In the genomic region with DNA sequence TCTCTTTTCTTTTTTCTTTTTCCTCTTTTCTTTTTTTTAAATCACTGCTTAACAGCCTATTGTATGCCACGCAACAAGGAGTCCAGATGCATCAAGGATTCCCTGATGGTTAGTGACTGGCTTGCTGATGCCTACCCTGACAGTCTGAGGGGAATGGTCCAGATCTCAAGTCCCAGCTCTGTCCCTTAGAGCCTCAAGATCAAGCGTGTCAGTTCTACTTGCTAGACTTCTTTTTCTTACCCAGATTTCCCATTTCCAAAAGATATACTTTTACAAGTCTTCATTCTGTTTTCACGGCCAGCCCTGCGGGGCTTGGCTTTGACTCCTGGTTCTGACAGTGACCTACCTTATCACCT, we compare ENCODE assay signal across 11 mouse cellular contexts.
DNase-seq lines count a peak whose midpoint lies in the region; ATAC-seq lines count a peak whose summit lies in the region.
"Had no signal": no experiment of that assay in that cellular context is flagged by ENCODE, and none has a peak within 500 bp of the region (broad histone marks: within the 10 kb centered on the region; RNA-seq: fewer than 3 reads in every experiment).

No protein-coding gene starts in this region.

- WGBS in forebrain, embryonic 15.5 days, result 64% methylated on average over 4 of the region's 4 CpGs
- WGBS in forebrain, embryonic 12.5 days, result 63% methylated on average over 4 of the region's 4 CpGs
- WGBS in intestine, embryonic 14.5 days, result 57% methylated on average over 4 of the region's 4 CpGs
- WGBS in intestine, embryonic 16.5 days, result 57% methylated on average over 4 of the region's 4 CpGs
- 63% methylated on average over 4 of the region's 4 CpGs for WGBS in neural tube, embryonic 11.5 days
- WGBS in neural tube, embryonic 15.5 days, result 61% methylated on average over 4 of the region's 4 CpGs
- WGBS in midbrain, embryonic 16.5 days, result 60% methylated on average over 4 of the region's 4 CpGs

- no peak overlapping the region for H3K27ac ChIP-seq in forebrain, embryonic 15.5 days (replicated peaks)
- H3K27ac ChIP-seq in forebrain, embryonic 12.5 days, result no peak overlapping the region
- H3K27ac ChIP-seq in intestine, embryonic 14.5 days (ENCODE audit: low read depth), result no peak overlapping the region
- H3K27ac ChIP-seq in intestine, embryonic 16.5 days (ENCODE audit: low read length), result no peak overlapping the region
- no peak overlapping the region for H3K27ac ChIP-seq in neural tube, embryonic 11.5 days (ENCODE audit: low read depth, low read length)
- H3K27ac ChIP-seq in neural tube, embryonic 15.5 days (replicated peaks), result no peak overlapping the region
- H3K27ac ChIP-seq in midbrain, embryonic 16.5 days (ENCODE audit: low read length), result no peak overlapping the region
- H3K27ac ChIP-seq: embryonic facial prominence, embryonic 13.5 days; heart, embryonic 13.5 days; hindbrain, embryonic 14.5 days had no signal

- no peaks in the 10 kb centered on the region for H3K27me3 ChIP-seq in forebrain, embryonic 15.5 days
- H3K27me3 ChIP-seq in forebrain, embryonic 12.5 days, result peaks cover 6% of the 10 kb centered on the region; the same call in 1 of the 2 replicates
- no peaks in the 10 kb centered on the region for H3K27me3 ChIP-seq in intestine, embryonic 14.5 days (replicated peaks; ENCODE audit: control insufficient read depth, insufficient read depth, low read length)
- peaks cover 6% of the 10 kb centered on the region; the same call in 1 of the 2 replicates for H3K27me3 ChIP-seq in intestine, embryonic 16.5 days (replicated peaks; ENCODE audit: control insufficient read depth, insufficient read depth, low read length)
- H3K27me3 ChIP-seq in neural tube, embryonic 11.5 days (ENCODE audit: control insufficient read depth, insufficient read depth, low read length), result no peaks in the 10 kb centered on the region
- H3K27me3 ChIP-seq in neural tube, embryonic 15.5 days (replicated peaks), result no peaks in the 10 kb centered on the region; the same call in 1 of the 2 replicates
- H3K27me3 ChIP-seq in midbrain, embryonic 16.5 days (ENCODE audit: control insufficient read depth, insufficient read depth, low read depth, low read length), result no peaks in the 10 kb centered on the region

- H3K4me3 ChIP-seq in forebrain, embryonic 15.5 days, result no peak overlapping the region
- no peak overlapping the region for H3K4me3 ChIP-seq in forebrain, embryonic 12.5 days (replicated peaks)
- no peak overlapping the region for H3K4me3 ChIP-seq in intestine, embryonic 14.5 days (ENCODE audit: low read depth, low read length)
- no peak overlapping the region for H3K4me3 ChIP-seq in intestine, embryonic 16.5 days (ENCODE audit: low read length)
- H3K4me3 ChIP-seq in neural tube, embryonic 11.5 days (ENCODE audit: low read depth, low read length), result no peak overlapping the region
- no peak overlapping the region for H3K4me3 ChIP-seq in neural tube, embryonic 15.5 days (replicated peaks)
- no peak overlapping the region for H3K4me3 ChIP-seq in midbrain, embryonic 16.5 days (ENCODE audit: low read depth, low read length)
- H3K4me3 ChIP-seq: embryonic facial prominence, embryonic 13.5 days; heart, embryonic 13.5 days had no signal

- H3K9me3 ChIP-seq in forebrain, embryonic 15.5 days, result no peaks in the 10 kb centered on the region
- no peaks in the 10 kb centered on the region for H3K9me3 ChIP-seq in forebrain, embryonic 12.5 days
- no peaks in the 10 kb centered on the region for H3K9me3 ChIP-seq in intestine, embryonic 14.5 days (ENCODE audit: control insufficient read depth, low read length)
- no peaks in the 10 kb centered on the region for H3K9me3 ChIP-seq in intestine, embryonic 16.5 days (ENCODE audit: control insufficient read depth, low read length)
- no peaks in the 10 kb centered on the region for H3K9me3 ChIP-seq in neural tube, embryonic 11.5 days (ENCODE audit: control insufficient read depth, low read length)
- H3K9me3 ChIP-seq in neural tube, embryonic 15.5 days (replicated peaks), result no peaks in the 10 kb centered on the region
- no peaks in the 10 kb centered on the region for H3K9me3 ChIP-seq in midbrain, embryonic 16.5 days (replicated peaks; ENCODE audit: control insufficient read depth, low read length, poor library complexity, severe bottlenecking)
- H3K9me3 ChIP-seq: embryonic facial prominence, embryonic 13.5 days; heart, embryonic 13.5 days had no signal

- H3K4me1 ChIP-seq in forebrain, embryonic 15.5 days, result no peaks in the 10 kb centered on the region
- no peaks in the 10 kb centered on the region; the same call in 1 of the 2 replicates for H3K4me1 ChIP-seq in forebrain, embryonic 12.5 days
- no peaks in the 10 kb centered on the region for H3K4me1 ChIP-seq in intestine, embryonic 14.5 days (replicated peaks; ENCODE audit: control insufficient read depth, insufficient read depth, low read length)
- H3K4me1 ChIP-seq in intestine, embryonic 16.5 days (ENCODE audit: control insufficient read depth, insufficient read depth, low read length), result no peaks in the 10 kb centered on the region
- H3K4me1 ChIP-seq in neural tube, embryonic 11.5 days (ENCODE audit: control insufficient read depth, insufficient read depth, low read length), result no peaks in the 10 kb centered on the region
- H3K4me1 ChIP-seq in neural tube, embryonic 15.5 days, result peaks cover 14% of the 10 kb centered on the region; the same call in 1 of the 2 replicates
- H3K4me1 ChIP-seq in midbrain, embryonic 16.5 days (ENCODE audit: control insufficient read depth, insufficient read depth, low read length), result no peaks in the 10 kb centered on the region; the same call in 1 of the 2 replicates
- H3K4me1 ChIP-seq: heart, embryonic 13.5 days had no signal

- no peak for DNase-seq in intestine, embryonic 14.5 days (ENCODE audit: low spot score)
- no peak for DNase-seq in neural tube, embryonic 11.5 days (ENCODE audit: low spot score)
- DNase-seq in spleen, adult 12 weeks (ENCODE audit: low spot score), result no peak

- peak; percentile 42 for ATAC-seq in forebrain, embryonic 15.5 days (replicated peaks)
- no peak for ATAC-seq in forebrain, embryonic 12.5 days (ENCODE audit: low FRiP score)
- peak; percentile 43; the same call in 1 of the 2 replicates for ATAC-seq in intestine, embryonic 14.5 days (replicated peaks; ENCODE audit: low FRiP score, low TSS enrichment, low read depth)
- ATAC-seq in intestine, embryonic 16.5 days, result no peak
- peak; percentile 43; the same call in 1 of the 2 replicates for ATAC-seq in neural tube, embryonic 11.5 days (ENCODE audit: insufficient read depth, low FRiP score, low TSS enrichment)
- ATAC-seq in neural tube, embryonic 15.5 days (ENCODE audit: low FRiP score), result no peak
- ATAC-seq in midbrain, embryonic 16.5 days, result peak; percentile 38; the same call in 1 of the 2 replicates

- no peak overlapping the region for H3K9ac ChIP-seq in forebrain, embryonic 15.5 days (replicated peaks)
- no peak overlapping the region for H3K9ac ChIP-seq in forebrain, embryonic 12.5 days
- H3K9ac ChIP-seq in intestine, embryonic 14.5 days (ENCODE audit: low read length), result no peak overlapping the region
- no peak overlapping the region for H3K9ac ChIP-seq in intestine, embryonic 16.5 days (ENCODE audit: low read depth, low read length)
- H3K9ac ChIP-seq in neural tube, embryonic 11.5 days (ENCODE audit: low read length), result no peak overlapping the region
- H3K9ac ChIP-seq in neural tube, embryonic 15.5 days (replicated peaks), result no peak overlapping the region
- no peak overlapping the region for H3K9ac ChIP-seq in midbrain, embryonic 16.5 days (ENCODE audit: low read depth, low read length)
- H3K9ac ChIP-seq: embryonic facial prominence, embryonic 13.5 days; heart, embryonic 13.5 days; hindbrain, embryonic 14.5 days had no signal

- no peaks in the 10 kb centered on the region for H3K36me3 ChIP-seq in forebrain, embryonic 15.5 days
- no peaks in the 10 kb centered on the region for H3K36me3 ChIP-seq in forebrain, embryonic 12.5 days (replicated peaks)
- H3K36me3 ChIP-seq in intestine, embryonic 14.5 days (ENCODE audit: control insufficient read depth, insufficient read depth, low read length), result no peaks in the 10 kb centered on the region
- no peaks in the 10 kb centered on the region for H3K36me3 ChIP-seq in intestine, embryonic 16.5 days (ENCODE audit: control insufficient read depth, insufficient read depth, low read length)
- H3K36me3 ChIP-seq in neural tube, embryonic 11.5 days (ENCODE audit: control insufficient read depth, insufficient read depth, low read length), result no peaks in the 10 kb centered on the region
- H3K36me3 ChIP-seq in neural tube, embryonic 15.5 days, result no peaks in the 10 kb centered on the region
- H3K36me3 ChIP-seq in midbrain, embryonic 16.5 days (ENCODE audit: control insufficient read depth, insufficient read depth, low read length), result no peaks in the 10 kb centered on the region
- H3K36me3 ChIP-seq: embryonic facial prominence, embryonic 13.5 days; heart, embryonic 13.5 days had no signal

- no peak overlapping the region for H3K4me2 ChIP-seq in forebrain, embryonic 15.5 days (replicated peaks)
- no peak overlapping the region for H3K4me2 ChIP-seq in forebrain, embryonic 12.5 days
- H3K4me2 ChIP-seq in intestine, embryonic 14.5 days (ENCODE audit: low read length), result no peak overlapping the region
- H3K4me2 ChIP-seq in intestine, embryonic 16.5 days (ENCODE audit: low read depth, low read length), result no peak overlapping the region
- H3K4me2 ChIP-seq in neural tube, embryonic 11.5 days (ENCODE audit: low read depth), result no peak overlapping the region
- H3K4me2 ChIP-seq in neural tube, embryonic 15.5 days, result no peak overlapping the region
- H3K4me2 ChIP-seq in midbrain, embryonic 16.5 days (ENCODE audit: low read length), result no peak overlapping the region
- H3K4me2 ChIP-seq: heart, embryonic 13.5 days had no signal

Comparison
In these comparisons a context has a peak if more than half of its experiments do, and no peak if none do; other contexts are left out.
1. ATAC-seq: peak in forebrain, embryonic 15.5 days (single experiment), intestine, embryonic 14.5 days (single experiment), neural tube, embryonic 11.5 days (single experiment) and midbrain, embryonic 16.5 days (single experiment); none in forebrain, embryonic 12.5 days (single experiment), intestine, embryonic 16.5 days (single experiment) and neural tube, embryonic 15.5 days (single experiment).